Mouse (Mus musculus): ENCODE results near the gene Gm45623. TPM values are rescaled to one million over a fixed set of nuclear protein-coding genes. Genes with fewer than 3 reads are reported as not detected.

Gene Gm45623
- polyA plus RNA-seq, 1 experiment from 2014 or later, result 3.0 TPM

GRCm38 (mm10) chr13:56726551-56726950 lies 27.1 kb downstream of the Gm45623 start:
- H3K36me3 ChIP-seq (ENCODE audit: control insufficient read depth, insufficient read depth, low read length), result peaks cover 15% of the 10 kb centered on the region
- ATAC-seq, result no peak

DNA sequence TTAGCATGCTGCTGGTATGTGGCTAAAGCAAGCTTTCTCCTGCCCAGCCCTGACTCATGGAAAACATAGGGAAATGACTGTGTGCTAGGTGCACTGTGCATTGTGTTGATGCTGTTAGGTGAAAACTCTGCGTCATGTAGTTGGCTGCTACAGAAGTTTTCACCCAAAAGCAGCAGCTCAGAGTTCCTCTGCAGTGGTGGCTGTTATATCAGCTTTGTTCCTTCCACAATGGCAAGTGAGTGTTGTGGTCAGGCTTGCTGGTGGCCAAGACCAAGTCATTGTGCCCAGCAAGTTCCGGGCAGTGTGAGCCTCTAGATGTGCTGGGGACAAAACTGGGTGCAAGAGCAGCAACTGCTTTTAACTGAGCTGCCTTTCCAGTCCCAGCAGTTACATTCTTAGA lies 41.4 kb downstream of the Gm45623 start:
- H3K4me2 ChIP-seq (ENCODE audit: low read length), result no peak overlapping the region
- 98% methylated on average over 2 of the region's 2 CpGs for WGBS

More at GRCm38 (mm10) chr13:56726551-56726950, 27.1 kb downstream of the Gm45623 start:
- no peak overlapping the region for H3K4me2 ChIP-seq (ENCODE audit: low read length)
- no peaks in the 10 kb centered on the region for H3K9me3 ChIP-seq (replicated peaks; ENCODE audit: control insufficient read depth, low read length, poor library complexity, severe bottlenecking)
- 92% methylated on average over 4 of the region's 4 CpGs for WGBS
- no peak overlapping the region for H3K9ac ChIP-seq (ENCODE audit: low read depth, low read length)
- no peak overlapping the region for H3K4me3 ChIP-seq (ENCODE audit: low read depth, low read length)
- H3K27ac ChIP-seq (ENCODE audit: low read length), result no peak overlapping the region
- H3K4me1 ChIP-seq (ENCODE audit: control insufficient read depth, insufficient read depth, low read length), result no peaks in the 10 kb centered on the region
- H3K27me3 ChIP-seq (ENCODE audit: control insufficient read depth, insufficient read depth, low read depth, low read length), result no peaks in the 10 kb centered on the region

GRCm38 (mm10) chr13:56710620-56711019 lies 43.0 kb downstream of the Gm45623 start:
- no peak for ATAC-seq
- H3K9ac ChIP-seq (ENCODE audit: low read depth, low read length), result no peak overlapping the region
- H3K4me2 ChIP-seq (ENCODE audit: low read length), result no peak overlapping the region
- peaks cover 32% of the 10 kb centered on the region for H3K4me1 ChIP-seq (ENCODE audit: control insufficient read depth, insufficient read depth, low read length)
- H3K27ac ChIP-seq (ENCODE audit: low read length), result no peak overlapping the region
- no peaks in the 10 kb centered on the region for H3K9me3 ChIP-seq (replicated peaks; ENCODE audit: control insufficient read depth, low read length, poor library complexity, severe bottlenecking)
- 79% methylated on average over 2 of the region's 2 CpGs for WGBS
- H3K27me3 ChIP-seq (ENCODE audit: control insufficient read depth, insufficient read depth, low read depth, low read length), result no peaks in the 10 kb centered on the region
- no peak overlapping the region for H3K4me3 ChIP-seq (ENCODE audit: low read depth, low read length)
- no peaks in the 10 kb centered on the region for H3K36me3 ChIP-seq (ENCODE audit: control insufficient read depth, insufficient read depth, low read length)

More for the DNA sequence above, 41.4 kb downstream of the Gm45623 start:
- Histone ChIP-seq H3K36me3 (ENCODE audit: control insufficient read depth, insufficient read depth, low read length) (no peaks in the 10 kb centered on the region), H3K4me3 (ENCODE audit: low read depth, low read length) (no peak overlapping the region), H3K27ac (ENCODE audit: low read length) (no peak overlapping the region), H3K4me1 (ENCODE audit: control insufficient read depth, insufficient read depth, low read length) (peaks cover 17% of the 10 kb centered on the region), H3K27me3 (ENCODE audit: control insufficient read depth, insufficient read depth, low read depth, low read length) (no peaks in the 10 kb centered on the region), H3K9ac (ENCODE audit: low read depth, low read length) (no peak overlapping the region), H3K9me3 (replicated peaks; ENCODE audit: control insufficient read depth, low read length, poor library complexity, severe bottlenecking) (no peaks in the 10 kb centered on the region)
- no peak for ATAC-seq

DNA sequence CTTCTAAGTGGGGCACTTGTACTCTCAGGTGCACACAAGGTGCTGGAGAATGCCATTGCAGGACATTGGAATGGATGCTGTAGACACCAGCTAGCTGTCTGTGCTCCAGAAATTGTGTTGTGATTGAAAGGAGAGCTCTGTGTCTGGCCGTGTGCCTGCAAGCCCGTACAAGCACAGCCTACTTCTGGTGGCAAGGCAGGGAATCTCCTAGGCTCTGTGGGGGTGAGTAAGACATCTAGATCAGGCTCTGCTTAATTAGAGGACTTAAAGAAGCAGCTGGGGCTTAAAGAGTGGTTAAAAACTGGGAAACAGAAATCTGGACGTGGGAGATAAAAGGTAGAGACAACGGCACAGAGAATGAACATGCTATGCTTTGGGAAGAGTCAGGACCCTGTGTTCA lies 46.0 kb downstream of the Gm45623 start:
- ATAC-seq, result no peak
- H3K27ac ChIP-seq (ENCODE audit: low read length), result no peak overlapping the region
- H3K4me3 ChIP-seq (ENCODE audit: low read depth, low read length), result no peak overlapping the region
- WGBS, result 59% methylated on average over 4 of the region's 4 CpGs
- H3K4me2 ChIP-seq (ENCODE audit: low read length), result no peak overlapping the region
- no peaks in the 10 kb centered on the region for H3K27me3 ChIP-seq (ENCODE audit: control insufficient read depth, insufficient read depth, low read depth, low read length)
- H3K9me3 ChIP-seq (replicated peaks; ENCODE audit: control insufficient read depth, low read length, poor library complexity, severe bottlenecking), result no peaks in the 10 kb centered on the region
- H3K9ac ChIP-seq (ENCODE audit: low read depth, low read length), result no peak overlapping the region
- peaks cover 47% of the 10 kb centered on the region for H3K4me1 ChIP-seq (ENCODE audit: control insufficient read depth, insufficient read depth, low read length)
- H3K36me3 ChIP-seq (ENCODE audit: control insufficient read depth, insufficient read depth, low read length), result no peaks in the 10 kb centered on the region

DNA sequence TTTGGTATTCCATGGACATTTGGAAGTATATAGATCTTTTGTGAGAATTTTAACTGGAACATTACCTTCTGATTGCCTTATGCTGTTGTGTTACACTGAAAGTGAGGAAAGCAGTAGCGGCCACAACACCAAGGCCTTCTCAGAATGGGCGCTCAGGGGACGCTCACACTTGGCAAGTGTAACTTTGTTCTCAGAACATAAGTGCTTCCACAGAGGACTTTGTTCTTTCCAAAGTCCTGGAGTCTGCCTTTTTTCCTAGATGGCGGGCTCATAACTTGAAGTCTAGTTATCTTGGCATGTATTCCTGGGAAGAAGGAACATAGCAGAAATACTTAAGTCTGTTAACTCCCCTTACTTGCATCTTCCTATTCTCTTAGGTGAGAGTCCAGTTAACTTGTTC lies 46.5 kb downstream of the Gm45623 start:
- no peak overlapping the region for H3K4me2 ChIP-seq (ENCODE audit: low read length)
- no peak for ATAC-seq

DNA sequence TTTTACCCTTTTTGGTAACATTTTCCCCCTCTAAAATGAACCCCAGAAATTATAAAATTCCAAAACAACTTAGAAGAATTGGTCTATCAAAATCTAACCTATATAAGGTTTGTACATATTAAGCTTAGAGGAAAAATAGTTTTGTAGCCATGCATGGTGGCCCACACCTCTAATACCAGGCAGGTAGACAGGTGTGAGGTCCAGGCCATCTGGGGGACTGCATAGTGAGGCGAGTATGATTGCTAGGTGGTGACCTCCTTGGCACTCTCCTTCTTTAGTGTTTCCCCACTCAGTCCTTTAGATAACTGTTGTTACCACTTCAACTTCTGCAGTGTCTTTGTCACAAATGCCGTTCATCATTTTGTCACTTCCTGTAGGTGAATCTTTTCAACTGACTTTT lies 49.0 kb downstream of the Gm45623 start:
- no peaks in the 10 kb centered on the region for H3K27me3 ChIP-seq (ENCODE audit: control insufficient read depth, insufficient read depth, low read depth, low read length)
- peak overlapping the region; percentile 74 for H3K4me2 ChIP-seq (ENCODE audit: low read length)
- 0 out of 2 replicates have a peak overlapping the region, but pooled peaks have one; percentile 10 for H3K9ac ChIP-seq (ENCODE audit: low read depth, low read length)
- 83% methylated on average over 2 of the region's 2 CpGs for WGBS
- H3K4me3 ChIP-seq (ENCODE audit: low read depth, low read length), result peak overlapping the region; percentile 67
- no peaks in the 10 kb centered on the region for H3K9me3 ChIP-seq (replicated peaks; ENCODE audit: control insufficient read depth, low read length, poor library complexity, severe bottlenecking)
- peaks cover 45% of the 10 kb centered on the region for H3K4me1 ChIP-seq (ENCODE audit: control insufficient read depth, insufficient read depth, low read length)
- H3K27ac ChIP-seq (ENCODE audit: low read length), result no peak overlapping the region
- H3K36me3 ChIP-seq (ENCODE audit: control insufficient read depth, insufficient read depth, low read length), result no peaks in the 10 kb centered on the region
- no peak for ATAC-seq

More for the DNA sequence above, 46.5 kb downstream of the Gm45623 start:
- H3K27ac ChIP-seq (ENCODE audit: low read length), result no peak overlapping the region
- WGBS, result 87% methylated on average over 4 of the region's 4 CpGs
- no peak overlapping the region for H3K4me3 ChIP-seq (ENCODE audit: low read depth, low read length)
- peaks cover 51% of the 10 kb centered on the region for H3K4me1 ChIP-seq (ENCODE audit: control insufficient read depth, insufficient read depth, low read length)
- no peak overlapping the region for H3K9ac ChIP-seq (ENCODE audit: low read depth, low read length)
- no peaks in the 10 kb centered on the region for H3K27me3 ChIP-seq (ENCODE audit: control insufficient read depth, insufficient read depth, low read depth, low read length)
- H3K9me3 ChIP-seq (replicated peaks; ENCODE audit: control insufficient read depth, low read length, poor library complexity, severe bottlenecking), result no peaks in the 10 kb centered on the region
- no peaks in the 10 kb centered on the region for H3K36me3 ChIP-seq (ENCODE audit: control insufficient read depth, insufficient read depth, low read length)

GRCm38 (mm10) chr13:56703871-56704321 lies 49.7 kb downstream of the Gm45623 start:
- H3K4me1 ChIP-seq (ENCODE audit: control insufficient read depth, insufficient read depth, low read length), result peaks cover 41% of the 10 kb centered on the region
- no peaks in the 10 kb centered on the region for H3K27me3 ChIP-seq (ENCODE audit: control insufficient read depth, insufficient read depth, low read depth, low read length)
- H3K9ac ChIP-seq (ENCODE audit: low read depth, low read length), result peak overlapping the region; percentile 87
- H3K4me3 ChIP-seq (ENCODE audit: low read depth, low read length), result peak overlapping the region; percentile 67
- no peaks in the 10 kb centered on the region for H3K9me3 ChIP-seq (replicated peaks; ENCODE audit: control insufficient read depth, low read length, poor library complexity, severe bottlenecking)
- H3K36me3 ChIP-seq (ENCODE audit: control insufficient read depth, insufficient read depth, low read length), result no peaks in the 10 kb centered on the region
- peak overlapping the region; percentile 74 for H3K4me2 ChIP-seq (ENCODE audit: low read length)
- H3K27ac ChIP-seq (ENCODE audit: low read length), result peak overlapping the region; percentile 98
- WGBS, result under 1% methylated on average over 11 of the region's 11 CpGs
- peak; percentile 39 for ATAC-seq

GRCm38 (mm10) chr13:56703222-56703870 lies 50.3 kb downstream of the Gm45623 start:
- under 1% methylated on average over 39 of the region's 80 CpGs for WGBS
- Histone ChIP-seq H3K27me3 (ENCODE audit: control insufficient read depth, insufficient read depth, low read depth, low read length) (no peaks in the 10 kb centered on the region), H3K4me2 (ENCODE audit: low read length) (peak overlapping the region; percentile 74), H3K27ac (ENCODE audit: low read length) (peak overlapping the region; percentile 98), H3K9me3 (replicated peaks; ENCODE audit: control insufficient read depth, low read length, poor library complexity, severe bottlenecking) (no peaks in the 10 kb centered on the region), H3K9ac (ENCODE audit: low read depth, low read length) (peak overlapping the region; percentile 87), H3K36me3 (ENCODE audit: control insufficient read depth, insufficient read depth, low read length) (no peaks in the 10 kb centered on the region), H3K4me1 (ENCODE audit: control insufficient read depth, insufficient read depth, low read length) (peaks cover 44% of the 10 kb centered on the region), H3K4me3 (ENCODE audit: low read depth, low read length) (peak overlapping the region; percentile 67)
- ATAC-seq, result peak; percentile 77

DNA sequence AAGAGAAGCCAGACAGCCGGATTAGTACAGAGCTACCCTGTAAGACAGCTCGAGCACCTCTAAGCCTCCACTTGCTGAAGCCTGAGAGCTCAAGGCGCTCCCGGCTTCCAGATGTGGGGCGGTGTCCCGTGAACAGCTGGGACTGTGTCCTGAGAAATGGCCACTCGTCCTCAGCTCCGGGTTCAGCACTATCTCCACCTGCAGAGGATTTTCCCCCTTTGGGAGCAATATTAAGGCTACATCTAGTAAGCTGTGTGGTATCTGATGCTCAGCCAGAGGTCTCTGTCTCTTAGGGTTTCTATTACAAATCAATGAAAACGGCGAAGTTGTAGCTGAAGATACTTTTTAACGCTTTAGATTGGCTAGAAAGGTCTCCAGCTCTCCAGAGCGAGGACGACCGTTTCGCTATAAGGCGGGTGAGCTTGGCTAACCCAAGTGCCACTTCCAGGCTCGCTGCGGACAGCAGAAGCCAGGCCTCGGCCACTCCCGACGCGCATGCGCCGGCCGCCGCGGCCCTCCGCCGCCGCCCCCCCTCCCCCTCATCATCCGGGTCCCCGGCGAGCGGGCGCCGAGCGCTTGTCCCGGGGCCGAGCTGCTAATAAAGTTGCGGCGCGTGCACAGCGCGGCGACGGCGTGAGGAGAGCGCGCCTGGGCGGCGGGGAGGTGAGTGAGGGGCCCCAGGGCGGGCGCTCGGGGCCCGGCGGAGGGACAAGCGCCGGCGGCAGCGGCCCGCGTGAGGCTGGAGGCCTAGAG lies 51.0 kb downstream of the Gm45623 start, which contains the start of gene Smad5:
TSS of gene Smad5 (plus strand) at position 542 of the 753 bp plus-strand sequence.
- H3K27me3 ChIP-seq (ENCODE audit: control insufficient read depth, insufficient read depth, low read depth, low read length), result no peaks in the 10 kb centered on the region
- H3K9ac ChIP-seq (ENCODE audit: low read depth, low read length), result peak within 1 kb of the TSS; percentile 87
- H3K27ac ChIP-seq (ENCODE audit: low read length), result peak within 1 kb of the TSS; percentile 98
- H3K4me3 ChIP-seq (ENCODE audit: low read depth, low read length), result peak within 1 kb of the TSS; percentile 67
- peak within 1 kb of the TSS; percentile 74 for H3K4me2 ChIP-seq (ENCODE audit: low read length)
- H3K36me3 ChIP-seq (ENCODE audit: control insufficient read depth, insufficient read depth, low read length), result no peaks in the 10 kb centered on the region
- ATAC-seq, result peak; percentile 85
- no peaks in the 10 kb centered on the region for H3K9me3 ChIP-seq (replicated peaks; ENCODE audit: control insufficient read depth, low read length, poor library complexity, severe bottlenecking)
- 3% methylated on average over 43 of the region's 62 CpGs for WGBS
- H3K4me1 ChIP-seq (ENCODE audit: control insufficient read depth, insufficient read depth, low read length), result peaks cover 48% of the 10 kb centered on the region
